Mouse (Mus musculus) neural tube, embryonic 12.5 days (tissue): ENCODE data around the gene Suco. TPM values are rescaled to one million over a fixed set of nuclear protein-coding genes. Genes with fewer than 3 reads are reported as not detected.

Experiments
- ATAC-seq: fragments of 200-750 bp; cut with Nextera tagmentation; 2 replicates; pipeline ENCODE4 v1.8.0; 2017; ENCODE audit warnings: low read depth, mild to moderate bottlenecking, moderate TSS enrichment, moderate library complexity; ENCODE audit not compliant: low FRiP score
- H3K27ac ChIP-seq: fragments of 300-500 bp; sonication (generic); 2 replicates; pipeline ENCODE4 v1.5.1; 2016
- H3K27me3 ChIP-seq: fragments of 300-500 bp; sonication (generic); replicated peaks from 2 replicates; pipeline ENCODE4 v1.6.1; 2016; ENCODE audit warnings: mild to moderate bottlenecking
- H3K36me3 ChIP-seq: fragments of 300-500 bp; sonication (generic); 2 replicates; pipeline ENCODE4 v1.6.1; 2016; ENCODE audit warnings: mild to moderate bottlenecking
- H3K4me1 ChIP-seq: fragments of 300-500 bp; sonication (generic); 2 replicates; pipeline ENCODE4 v1.6.1; 2016
- H3K4me2 ChIP-seq: fragments of 300-500 bp; sonication (generic); replicated peaks from 2 replicates; pipeline ENCODE4 v1.6.1; 2016; ENCODE audit warnings: mild to moderate bottlenecking
- H3K4me3 ChIP-seq: fragments of 300-500 bp; sonication (generic); 2 replicates; pipeline ENCODE4 v1.5.1; 2016
- H3K9ac ChIP-seq: fragments of 300-500 bp; sonication (generic); 2 replicates; pipeline ENCODE4 v1.6.1; 2016; ENCODE audit warnings: mild to moderate bottlenecking
- H3K9me3 ChIP-seq: fragments of 300-500 bp; sonication (generic); 2 replicates; pipeline ENCODE4 v1.6.1; 2016; ENCODE audit warnings: mild to moderate bottlenecking
- WGBS: fragments of 180-500 bp; shearing (Covaris S2); methylation state at CpG from one replicate; pipeline ENCODE4 v1.1.7; 2016; 5-methylcytosine and 5-hydroxymethylcytosine counted together
- polyA plus RNA-seq: library from polyadenylated mRNA; unstranded; fragments of >200 nt; fragmentation: Nextera tagmentation; extraction: Ambion mirVana; gene quantifications from 2 replicates; pipeline ENCODE4 v1.2.1, GENCODE M21; 2016

The Suco gene
- polyA plus RNA-seq = 28.7 and 39.6 TPM in 2 replicates

DNA sequence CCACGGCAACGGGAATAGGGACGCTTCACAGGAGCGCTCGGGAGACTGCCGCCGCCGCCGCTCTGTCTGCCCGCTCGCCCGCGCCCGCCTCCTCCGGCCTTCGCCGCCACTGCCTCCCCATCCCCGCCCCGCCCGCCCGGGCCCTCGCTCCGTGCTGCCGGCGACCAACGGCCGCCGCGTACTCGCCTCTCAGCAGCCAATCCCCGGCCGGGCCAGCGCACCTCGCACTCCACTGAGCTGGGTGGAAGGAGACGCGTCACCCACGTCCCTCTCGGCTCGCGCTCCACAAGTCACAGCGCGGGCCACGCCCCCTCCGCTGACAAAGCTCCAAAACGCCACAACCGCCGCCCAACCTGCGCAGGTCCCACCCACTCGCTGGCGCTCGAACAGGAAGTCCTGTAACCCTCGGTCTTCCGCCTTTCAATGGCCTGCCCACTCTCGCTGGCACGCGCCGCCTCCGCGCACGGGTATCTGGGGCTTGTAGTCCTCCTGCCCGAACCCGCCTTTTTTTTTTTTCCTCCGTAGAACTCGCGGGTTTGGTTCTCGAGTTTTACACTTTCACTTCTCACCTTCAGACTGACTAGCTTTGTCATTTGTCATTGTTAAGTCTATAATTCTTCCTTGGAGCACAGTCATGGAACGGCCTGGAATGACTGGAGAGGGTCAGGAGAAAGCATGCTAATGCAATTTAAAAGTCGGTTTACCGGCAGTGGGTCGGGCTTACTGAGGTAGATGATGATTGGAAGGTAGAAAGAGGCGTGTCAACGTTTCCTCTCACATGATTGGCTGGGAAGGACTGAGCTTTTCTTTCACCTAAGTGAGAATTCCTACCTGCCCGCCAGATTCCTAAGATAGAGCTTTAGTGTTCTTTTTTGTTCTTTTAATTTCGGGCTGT, at the start of gene Suco:
TSS of gene Suco (minus strand) at position 130 of the 895 bp plus-strand sequence.
- H3K9ac ChIP-seq = peak within 1 kb of the TSS; percentile 91
- peak; percentile 99 for ATAC-seq
- H3K9me3 ChIP-seq = no peaks in the 10 kb centered on the region
- H3K27me3 ChIP-seq = no peaks in the 10 kb centered on the region
- WGBS = under 1% methylated on average over 62 of the region's 74 CpGs
- H3K4me2 ChIP-seq = peak within 1 kb of the TSS; percentile 88
- H3K27ac ChIP-seq = peak within 1 kb of the TSS; percentile 95
- peaks cover 24% of the 10 kb centered on the region for H3K4me1 ChIP-seq
- H3K36me3 ChIP-seq = no peaks in the 10 kb centered on the region
- H3K4me3 ChIP-seq = peak within 1 kb of the TSS; percentile 66

- no peak for ATAC-seq
These were observed 48.9 kb upstream of the Suco start for GRCm38 (mm10) chr1:161925281-161925805.

GRCm38 (mm10) chr1:161924321-161924720, 47.8 kb upstream of the Suco start:
- Histone ChIP-seq H3K36me3 (no peaks in the 10 kb centered on the region), H3K9me3 (no peaks in the 10 kb centered on the region), H3K27me3 (no peaks in the 10 kb centered on the region), H3K27ac (no peak overlapping the region), H3K4me2 (no peak overlapping the region), H3K4me3 (no peak overlapping the region), H3K4me1 (no peaks in the 10 kb centered on the region), H3K9ac (no peak overlapping the region)
- no peak for ATAC-seq
- WGBS = 64% methylated on average over 3 of the region's 3 CpGs

More at GRCm38 (mm10) chr1:161925281-161925805, 48.9 kb upstream of the Suco start:
- Histone ChIP-seq H3K36me3 (no peaks in the 10 kb centered on the region), H3K9me3 (no peaks in the 10 kb centered on the region), H3K9ac (no peak overlapping the region), H3K27me3 (no peaks in the 10 kb centered on the region), H3K4me2 (no peak overlapping the region), H3K4me3 (no peak overlapping the region), H3K27ac (no peak overlapping the region), H3K4me1 (no peaks in the 10 kb centered on the region)
- WGBS = 91% methylated on average over 13 of the region's 13 CpGs

GRCm38 (mm10) chr1:161921928-161922327, 45.4 kb upstream of the Suco start:
- H3K4me1 ChIP-seq = no peaks in the 10 kb centered on the region
- H3K27ac ChIP-seq = no peak overlapping the region
- H3K9ac ChIP-seq = no peak overlapping the region
- H3K4me2 ChIP-seq = no peak overlapping the region
- no peak for ATAC-seq
- no peak overlapping the region for H3K4me3 ChIP-seq
- H3K27me3 ChIP-seq = no peaks in the 10 kb centered on the region
- no peaks in the 10 kb centered on the region for H3K9me3 ChIP-seq
- WGBS = 84% methylated on average over 6 of the region's 6 CpGs
- H3K36me3 ChIP-seq = no peaks in the 10 kb centered on the region

DNA sequence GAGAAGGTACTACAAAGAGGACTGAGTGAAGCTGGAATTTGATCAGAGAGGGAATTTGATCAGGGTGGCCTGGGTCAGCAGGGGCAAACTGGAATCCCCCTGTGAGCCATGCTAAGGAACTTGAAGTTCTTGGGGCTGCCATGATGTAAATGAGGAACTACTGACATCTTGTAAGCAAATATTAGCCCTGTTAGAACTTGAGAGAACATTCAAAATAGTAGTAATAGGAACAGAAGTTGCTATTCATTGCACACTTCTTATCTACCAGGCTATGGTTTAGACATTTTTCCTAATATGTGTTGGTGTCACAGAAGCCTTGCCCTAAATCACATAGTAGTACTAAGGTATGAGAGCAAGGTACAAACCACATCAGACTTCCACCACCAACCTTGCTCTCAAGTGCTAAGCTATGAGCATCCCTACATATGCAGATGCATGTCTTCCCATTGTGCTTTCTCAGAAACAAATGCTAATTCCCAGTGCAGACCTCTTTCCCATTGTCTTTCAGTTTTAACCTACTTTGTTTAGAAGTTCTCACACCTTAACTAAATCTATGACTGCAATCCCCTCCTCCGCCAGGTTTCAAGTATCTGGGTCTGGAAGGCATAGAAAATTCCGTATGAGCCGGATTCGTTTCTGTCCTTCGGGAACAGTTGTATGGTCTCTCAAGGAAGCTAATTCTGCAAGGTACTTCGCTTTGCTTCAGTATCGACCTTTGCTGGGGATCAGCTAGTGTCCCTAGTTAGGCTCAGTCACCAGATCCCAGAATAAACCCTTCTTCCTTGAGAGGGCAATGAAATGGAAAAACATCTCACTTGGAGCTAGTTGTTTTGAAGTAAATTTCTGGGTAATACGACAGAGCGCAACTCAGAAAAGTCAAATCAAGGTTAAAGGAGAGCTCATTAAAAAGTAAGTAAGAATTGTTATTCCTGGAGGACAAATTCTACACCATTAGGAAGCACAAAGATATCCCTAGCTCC, 44.3 kb upstream of the Suco start:
- no peak for ATAC-seq
- 90% methylated on average over 9 of the region's 9 CpGs for WGBS
- Histone ChIP-seq H3K4me3 (no peak overlapping the region), H3K27ac (no peak overlapping the region), H3K9me3 (no peaks in the 10 kb centered on the region), H3K27me3 (no peaks in the 10 kb centered on the region), H3K36me3 (no peaks in the 10 kb centered on the region), H3K4me2 (no peak overlapping the region), H3K9ac (no peak overlapping the region), H3K4me1 (no peaks in the 10 kb centered on the region)

GRCm38 (mm10) chr1:161919594-161919993, 43.1 kb upstream of the Suco start:
- Histone ChIP-seq H3K4me2 (no peak overlapping the region), H3K27ac (no peak overlapping the region), H3K36me3 (no peaks in the 10 kb centered on the region), H3K27me3 (no peaks in the 10 kb centered on the region), H3K4me1 (no peaks in the 10 kb centered on the region), H3K9ac (no peak overlapping the region), H3K4me3 (no peak overlapping the region), H3K9me3 (no peaks in the 10 kb centered on the region)
- WGBS = 90% methylated on average over 2 of the region's 2 CpGs
- no peak for ATAC-seq

- Histone ChIP-seq H3K4me3 (no peak overlapping the region), H3K27ac (no peak overlapping the region), H3K4me1 (no peaks in the 10 kb centered on the region), H3K4me2 (no peak overlapping the region), H3K36me3 (no peaks in the 10 kb centered on the region), H3K27me3 (no peaks in the 10 kb centered on the region), H3K9ac (no peak overlapping the region), H3K9me3 (no peaks in the 10 kb centered on the region)
- 59% methylated on average over 7 of the region's 7 CpGs for WGBS
- no peak for ATAC-seq
These were observed 42.3 kb upstream of the Suco start for GRCm38 (mm10) chr1:161918682-161919372.

GRCm38 (mm10) chr1:161917940-161918484, 41.5 kb upstream of the Suco start:
- no peak for ATAC-seq
- H3K4me1 ChIP-seq = no peaks in the 10 kb centered on the region
- no peak overlapping the region for H3K4me3 ChIP-seq
- no peaks in the 10 kb centered on the region for H3K9me3 ChIP-seq
- no peaks in the 10 kb centered on the region for H3K36me3 ChIP-seq
- H3K27ac ChIP-seq = no peak overlapping the region
- H3K9ac ChIP-seq = no peak overlapping the region
- no peak overlapping the region for H3K4me2 ChIP-seq
- H3K27me3 ChIP-seq = no peaks in the 10 kb centered on the region
- WGBS = 94% methylated on average over 3 of the region's 3 CpGs

- no peak for ATAC-seq
- WGBS = 75% methylated on average over 3 of the region's 3 CpGs
- H3K27me3 ChIP-seq = no peaks in the 10 kb centered on the region
- H3K9ac ChIP-seq = no peak overlapping the region
- H3K4me3 ChIP-seq = no peak overlapping the region
- H3K27ac ChIP-seq = no peak overlapping the region
- H3K4me1 ChIP-seq = no peaks in the 10 kb centered on the region
- no peaks in the 10 kb centered on the region for H3K36me3 ChIP-seq
- H3K9me3 ChIP-seq = no peaks in the 10 kb centered on the region
- H3K4me2 ChIP-seq = no peak overlapping the region
These were observed 39.6 kb upstream of the Suco start for GRCm38 (mm10) chr1:161916036-161916435.

GRCm38 (mm10) chr1:161913648-161913984, 37.1 kb upstream of the Suco start:
- no peak overlapping the region for H3K4me3 ChIP-seq
- no peak overlapping the region for H3K9ac ChIP-seq
- no peak overlapping the region for H3K4me2 ChIP-seq
- H3K27me3 ChIP-seq = no peaks in the 10 kb centered on the region
- H3K9me3 ChIP-seq = no peaks in the 10 kb centered on the region
- H3K27ac ChIP-seq = no peak overlapping the region
- no peaks in the 10 kb centered on the region for H3K4me1 ChIP-seq
- WGBS = 83% methylated on average over 7 of the region's 7 CpGs
- ATAC-seq = no peak
- no peaks in the 10 kb centered on the region for H3K36me3 ChIP-seq

- no peaks in the 10 kb centered on the region for H3K4me1 ChIP-seq
- H3K9ac ChIP-seq = no peak overlapping the region
- no peaks in the 10 kb centered on the region for H3K27me3 ChIP-seq
- no peak for ATAC-seq
- WGBS = 71% methylated on average over 4 of the region's 4 CpGs
- no peak overlapping the region for H3K27ac ChIP-seq
- H3K4me2 ChIP-seq = no peak overlapping the region
- no peak overlapping the region for H3K4me3 ChIP-seq
- no peaks in the 10 kb centered on the region for H3K9me3 ChIP-seq
- no peaks in the 10 kb centered on the region for H3K36me3 ChIP-seq
These were observed 36.6 kb upstream of the Suco start for GRCm38 (mm10) chr1:161912940-161913647.
